Mouse (Mus musculus) bone marrow, adult 2 months (tissue): ENCODE measurements around the gene Pik3r1. TPM values are rescaled to one million over a fixed set of nuclear protein-coding genes. Genes with fewer than 3 reads are reported as not detected.

ENCODE experiments used
- H3K27ac ChIP-seq: fragments of 200-500 bp; 2 replicates; pipeline ENCODE4 v1.5.1; 2012; ENCODE audit warnings: low read depth, mild to moderate bottlenecking, control low read depth, inconsistent platforms, low read length; ENCODE audit not compliant: control insufficient read depth, poor library complexity, insufficient read depth
- H3K4me1 ChIP-seq: fragments of 200-500 bp; 2 replicates; pipeline ENCODE4 v1.6.1; 2011; ENCODE audit warnings: low read length; ENCODE audit not compliant: control insufficient read depth, insufficient read depth
- H3K4me3 ChIP-seq: fragments of 200-500 bp; replicated peaks from 2 replicates; pipeline ENCODE3; 2011; ENCODE audit warnings: mild to moderate bottlenecking, low read depth, low read length, control low read depth; ENCODE audit not compliant: control insufficient read depth
- CTCF ChIP-seq: fragments of 200-500 bp; IDR thresholded peaks from 2 replicates; pipeline ENCODE4 v1.5.1; 2011; ENCODE audit warnings: low read length, control low read depth; ENCODE audit not compliant: control insufficient read depth, insufficient read depth
- POLR2A ChIP-seq: fragments of 200-500 bp; IDR thresholded peaks from 2 replicates; pipeline ENCODE4 v1.6.1; 2011; ENCODE audit warnings: low read depth, mild to moderate bottlenecking, control low read depth, low read length, borderline replicate concordance; ENCODE audit not compliant: control insufficient read depth
- WGBS: fragments of 180-500 bp; shearing (Covaris S2); methylation state at CpG from one replicate; pipeline ENCODE4 v1.1.7; 2018; 5-methylcytosine and 5-hydroxymethylcytosine counted together
- polyA plus RNA-seq: library from polyadenylated mRNA; stranded (reverse); fragments of >200 nt; gene quantifications from 2 replicates; pipeline ENCODE4 v1.2.4, GENCODE M21; 2011; ENCODE audit warnings: low replicate concordance; ENCODE audit not compliant: missing spikeins, insufficient read depth, insufficient read length

Pik3r1 gene
- polyA plus RNA-seq, 1 experiment, result 34.7 TPM

DNA sequence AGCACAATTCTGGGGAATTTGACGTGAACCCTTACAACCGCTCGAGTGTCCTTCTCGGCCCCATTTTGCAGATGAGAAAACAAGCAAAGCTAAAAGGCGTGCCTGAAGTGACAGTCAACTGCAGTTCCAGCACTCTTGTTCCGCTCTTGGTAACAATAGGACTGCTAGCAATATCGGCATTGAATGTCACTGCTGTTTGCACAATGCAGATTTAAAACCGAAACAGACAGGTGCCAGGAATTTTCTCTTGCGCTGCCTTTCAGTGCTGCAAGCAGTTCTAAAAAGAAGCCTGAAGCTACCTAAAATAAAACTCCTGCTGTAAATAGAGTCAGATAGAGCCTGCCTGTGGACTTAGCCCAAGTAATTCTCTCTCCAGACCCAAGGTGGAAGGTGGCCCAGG, 4.3 kb downstream of the Pik3r1 start:
- no peak overlapping the region for H3K27ac ChIP-seq
- no peak overlapping the region for H3K4me3 ChIP-seq
- WGBS, result 87% methylated on average over 9 of the region's 9 CpGs

DNA sequence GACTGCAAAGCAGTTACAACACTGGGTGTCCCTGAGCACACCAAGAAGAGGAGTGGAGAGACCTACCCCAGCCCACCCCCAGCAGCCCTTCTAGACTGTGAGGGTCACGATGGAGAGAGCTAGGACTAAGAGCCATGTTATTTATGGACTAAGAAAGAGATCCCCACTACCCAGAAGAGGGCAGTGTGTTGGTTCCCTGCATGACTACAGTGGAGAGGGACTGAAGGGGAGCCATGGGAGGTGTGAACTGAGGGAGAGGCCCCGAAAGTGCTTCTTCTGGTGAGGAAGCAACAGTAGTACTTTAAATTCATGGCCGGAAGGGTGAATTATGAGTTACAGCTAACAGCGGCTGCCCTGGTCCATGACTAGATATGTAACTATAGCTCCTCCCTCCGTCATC, 4.9 kb downstream of the Pik3r1 start:
- Histone ChIP-seq H3K4me3 (no peak overlapping the region), H3K4me1 (peaks cover 14% of the 10 kb centered on the region), H3K27ac (no peak overlapping the region)
- 75% methylated on average over 5 of the region's 5 CpGs for WGBS
- no peak for TF ChIP-seq CTCF
- no peak for TF ChIP-seq POLR2A

More for the DNA sequence above, 4.3 kb downstream of the Pik3r1 start:
- H3K4me1 ChIP-seq, result peaks cover 11% of the 10 kb centered on the region
- TF ChIP-seq POLR2A, result no peak
- TF ChIP-seq CTCF, result no peak

DNA sequence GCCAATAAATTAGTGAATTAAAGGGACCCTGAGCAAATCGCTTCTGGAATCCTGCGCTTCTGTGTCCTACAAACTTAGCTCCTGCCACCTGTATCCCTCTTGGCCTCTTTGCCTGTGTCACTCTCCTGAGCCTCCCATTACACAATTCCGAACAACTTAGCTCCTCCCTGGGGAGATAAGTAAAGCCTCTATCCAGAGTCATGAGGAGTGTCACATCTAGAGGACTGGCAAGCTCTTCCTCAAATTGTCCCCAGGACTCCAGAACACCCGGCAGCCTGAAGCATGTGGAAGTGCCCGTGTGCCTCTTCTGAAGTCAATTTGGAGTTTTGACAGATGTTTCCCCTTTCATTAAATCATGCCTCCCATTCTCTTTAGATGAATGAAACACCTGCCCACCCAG, 6.4 kb downstream of the Pik3r1 start:
- H3K27ac ChIP-seq, result no peak overlapping the region
- H3K4me1 ChIP-seq, result peaks cover 15% of the 10 kb centered on the region
- no peak for TF ChIP-seq CTCF
- TF ChIP-seq POLR2A, result no peak
- WGBS, result 52% methylated on average over 5 of the region's 5 CpGs
- no peak overlapping the region for H3K4me3 ChIP-seq

DNA sequence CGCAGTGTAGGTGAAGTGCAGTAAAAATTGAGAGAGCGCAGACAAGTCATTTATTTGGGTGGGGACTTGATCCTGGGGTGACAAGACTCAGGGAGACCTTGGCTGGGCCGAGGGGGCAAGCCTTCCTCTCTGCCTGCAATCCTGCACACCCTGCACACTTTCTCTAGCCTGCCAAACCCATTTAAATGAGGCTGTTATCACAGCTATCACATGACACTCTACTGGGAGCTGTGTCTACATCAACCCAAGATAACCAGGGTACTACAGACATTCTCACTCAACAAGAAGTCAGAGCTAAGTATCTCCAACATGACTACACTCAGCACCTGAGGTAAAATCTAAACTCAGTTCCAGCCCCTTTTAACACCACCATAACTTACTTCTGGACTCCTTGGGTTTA, 7.1 kb downstream of the Pik3r1 start:
- WGBS, result 49% methylated on average over 3 of the region's 3 CpGs
- Histone ChIP-seq H3K4me1 (peaks cover 15% of the 10 kb centered on the region), H3K27ac (no peak overlapping the region), H3K4me3 (no peak overlapping the region)
- TF ChIP-seq CTCF, result no peak
- no peak for TF ChIP-seq POLR2A

DNA sequence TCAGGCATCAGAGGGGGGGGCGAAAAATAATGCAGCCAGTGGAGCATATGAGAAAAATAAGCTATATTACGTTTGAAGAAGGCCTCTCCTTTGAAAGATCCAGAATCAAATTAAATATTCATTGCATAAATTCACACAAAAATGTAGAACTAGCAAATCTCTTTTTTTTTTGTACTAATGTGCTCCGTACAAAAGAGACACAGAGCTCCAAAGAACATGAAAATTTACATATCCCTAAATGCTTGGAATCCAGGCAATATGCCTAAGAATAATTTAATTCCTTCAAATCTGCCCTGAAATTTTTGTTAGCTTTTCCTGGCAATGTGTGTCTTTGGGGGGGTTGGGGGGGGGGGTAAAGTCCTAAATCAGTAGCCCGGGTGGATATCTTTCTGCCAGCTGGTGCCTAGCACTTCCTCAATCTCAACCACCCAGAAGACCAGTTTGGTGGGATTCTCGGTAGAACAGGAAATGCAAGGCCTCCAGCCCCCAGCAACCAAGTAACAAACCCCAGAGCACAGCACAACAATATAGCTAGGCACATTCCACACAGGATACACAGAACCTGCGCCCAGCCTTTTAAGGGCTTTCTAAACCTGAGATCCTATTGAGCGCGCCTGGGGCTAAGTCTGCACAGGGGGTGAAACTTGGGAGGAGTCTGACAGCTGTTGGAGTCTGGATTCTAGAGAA, 7.9 kb downstream of the Pik3r1 start:
- no peak for TF ChIP-seq POLR2A
- TF ChIP-seq CTCF, result no peak
- peaks cover 15% of the 10 kb centered on the region for H3K4me1 ChIP-seq
- no peak overlapping the region for H3K27ac ChIP-seq
- no peak overlapping the region for H3K4me3 ChIP-seq
- 21% methylated on average over 8 of the region's 8 CpGs for WGBS

DNA sequence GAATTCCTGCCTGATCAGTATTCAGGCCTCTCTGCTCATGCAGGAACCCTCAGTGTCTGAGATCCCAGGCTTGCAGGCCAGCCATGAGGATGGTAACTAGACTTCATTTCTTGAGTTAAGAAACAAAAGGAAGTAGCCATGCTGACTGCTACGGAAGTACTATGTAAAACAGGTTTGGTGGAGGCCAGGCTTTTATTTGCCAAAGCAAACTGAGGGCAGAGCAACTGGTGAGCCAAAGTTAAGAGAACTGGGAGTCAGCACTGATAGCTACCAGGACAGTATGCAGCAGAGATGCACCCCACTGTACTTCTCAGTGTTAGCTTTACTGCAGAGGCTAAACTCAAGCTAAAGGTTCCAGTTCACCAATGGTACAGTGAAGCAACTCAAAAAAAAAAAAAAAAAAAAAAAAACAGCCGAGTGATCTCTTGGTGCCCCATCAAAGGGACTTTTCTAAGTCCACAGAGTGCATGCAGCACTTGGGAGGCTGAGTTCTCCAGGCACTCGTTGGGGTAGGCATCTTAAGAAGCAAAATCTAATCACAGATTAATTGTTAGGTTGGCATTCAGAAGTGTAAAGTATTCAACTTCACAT, 8.6 kb downstream of the Pik3r1 start:
- Histone ChIP-seq H3K27ac (no peak overlapping the region), H3K4me3 (no peak overlapping the region), H3K4me1 (peaks cover 15% of the 10 kb centered on the region)
- TF ChIP-seq CTCF (no peak), POLR2A (no peak)
- 11% methylated on average over 3 of the region's 3 CpGs for WGBS

DNA sequence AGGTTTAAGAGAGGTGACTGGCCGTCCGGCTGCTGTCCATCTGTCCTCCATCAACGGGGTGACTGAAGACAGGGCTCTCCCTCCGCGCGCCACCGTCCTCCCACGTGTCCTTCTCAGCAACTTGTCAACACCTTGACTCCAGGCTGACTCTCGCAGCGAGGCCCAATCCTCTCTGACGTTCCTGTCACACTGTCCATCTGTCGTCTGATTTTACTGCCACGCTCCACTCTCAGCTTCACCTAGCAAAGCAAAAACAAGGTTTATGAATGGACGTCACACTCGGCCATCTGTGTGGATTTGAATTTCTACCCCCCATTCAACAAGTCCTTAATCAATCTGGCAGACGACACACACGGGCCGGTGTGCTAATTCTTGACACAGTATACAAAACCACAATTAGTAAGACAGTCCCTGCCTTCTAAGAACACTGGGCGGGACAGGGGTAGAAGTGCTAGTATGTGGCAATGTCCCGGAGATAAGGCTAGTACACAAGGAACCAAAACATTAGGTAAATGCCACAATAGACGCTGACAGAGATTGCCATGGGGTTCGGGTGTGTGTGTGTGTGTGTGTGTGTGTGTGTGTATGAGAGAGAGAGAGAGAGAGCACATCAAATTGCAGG, 10.1 kb downstream of the Pik3r1 start:
- no peak overlapping the region for H3K27ac ChIP-seq
- H3K4me1 ChIP-seq, result peaks cover 16% of the 10 kb centered on the region
- WGBS, result 59% methylated on average over 22 of the region's 22 CpGs
- TF ChIP-seq CTCF (no peak), POLR2A (no peak)
- H3K4me3 ChIP-seq, result no peak overlapping the region

DNA sequence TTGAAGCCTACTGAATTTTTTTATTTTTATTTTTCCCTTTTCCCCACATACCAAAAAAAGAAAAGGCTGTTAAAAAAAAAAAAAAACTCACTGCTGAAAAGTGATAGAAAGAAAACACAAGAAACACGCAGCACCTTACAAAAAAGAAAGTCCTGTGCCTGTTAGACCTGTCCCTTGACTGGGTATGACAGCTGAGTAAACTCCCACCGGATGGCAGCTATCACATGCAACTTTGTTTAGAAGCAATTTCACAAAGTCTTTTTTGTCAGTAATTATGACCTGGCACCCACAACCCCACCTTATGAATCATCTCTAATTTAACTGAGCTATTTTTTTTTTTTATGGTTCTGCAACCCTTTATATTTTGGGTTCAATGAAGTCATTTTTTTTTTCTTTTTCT, 12.8 kb downstream of the Pik3r1 start:
- TF ChIP-seq CTCF (no peak), POLR2A (no peak)
- WGBS, result 80% methylated on average over 2 of the region's 2 CpGs
- Histone ChIP-seq H3K4me1 (peaks cover 9% of the 10 kb centered on the region), H3K27ac (no peak overlapping the region), H3K4me3 (no peak overlapping the region)
